Mouse (Mus musculus) heart, embryonic 16.5 days (tissue): ENCODE measurements around the gene Shroom4. TPM values are rescaled to one million over a fixed set of nuclear protein-coding genes. Genes with fewer than 3 reads are reported as not detected.

Experiments used
- ATAC-seq: fragments of 200-750 bp; cut with Nextera tagmentation; replicated peaks from 2 replicates; pipeline ENCODE4 v1.8.0; 2017; ENCODE audit warnings: moderate number of reproducible peaks; ENCODE audit not compliant: insufficient read depth, low FRiP score; ENCODE audit errors: extremely low read depth
- H3K27ac ChIP-seq: fragments of 300-500 bp; sonication (generic); 2 replicates; pipeline ENCODE4 v1.5.1; 2014; ENCODE audit warnings: mild to moderate bottlenecking, low read length, control low read depth, moderate library complexity
- H3K27me3 ChIP-seq: fragments of 300-500 bp; sonication (generic); 2 replicates; pipeline ENCODE4 v1.6.1; 2014; ENCODE audit warnings: low read length, mixed read lengths; ENCODE audit not compliant: control insufficient read depth, insufficient read depth
- H3K36me3 ChIP-seq: fragments of 300-500 bp; sonication (generic); 2 replicates; pipeline ENCODE4 v1.6.1; 2014; ENCODE audit not compliant: control insufficient read depth, insufficient read depth
- H3K4me1 ChIP-seq: fragments of 300-500 bp; sonication (generic); 2 replicates; pipeline ENCODE4 v1.6.1; 2014; ENCODE audit warnings: low read length, mixed read lengths; ENCODE audit not compliant: control insufficient read depth, insufficient read depth
- H3K4me2 ChIP-seq: fragments of 300-500 bp; sonication (generic); 2 replicates; pipeline ENCODE4 v1.6.1; 2014; ENCODE audit warnings: low read depth, mild to moderate bottlenecking, control low read depth, low read length
- H3K4me3 ChIP-seq: fragments of 300-500 bp; sonication (generic); 2 replicates; pipeline ENCODE4 v1.5.1; 2014; ENCODE audit warnings: mild to moderate bottlenecking, control low read depth, low read length
- H3K9ac ChIP-seq: fragments of 300-500 bp; sonication (generic); 2 replicates; pipeline ENCODE4 v1.6.1; 2014; ENCODE audit warnings: low read length, control low read depth
- H3K9me3 ChIP-seq: fragments of 300-500 bp; sonication (generic); replicated peaks from 2 replicates; pipeline ENCODE4 v1.6.1; 2016; ENCODE audit warnings: low read length; ENCODE audit not compliant: control insufficient read depth
- WGBS: fragments of 180-500 bp; shearing (Covaris S2); extraction: QIAGEN DNeasy Blood & Tissue Kit; methylation state at CpG from one replicate; pipeline ENCODE4 v1.1.7; 2014; 5-methylcytosine and 5-hydroxymethylcytosine counted together
- polyA plus RNA-seq: library from polyadenylated mRNA; unstranded; fragments of >200 nt; fragmentation: Nextera tagmentation; extraction: Ambion mirVana; gene quantifications from 2 replicates; pipeline ENCODE4 v1.2.1, GENCODE M21; 2015

Shroom4 gene
- polyA plus RNA-seq: 2.7 and 3.3 TPM in 2 replicates

- peak; percentile 96 for ATAC-seq
- H3K4me1 ChIP-seq: no peaks in the 10 kb centered on the region
Observed at GRCm38 (mm10) chrX:6399626-6400397, at the start of gene Shroom4. Shroom4 (plus strand) TSS chrX:6399854.

GRCm38 (mm10) chrX:6356876-6357275 is 42.8 kb upstream of the Shroom4 start:
- H3K9ac ChIP-seq: no peak overlapping the region
- no peak overlapping the region for H3K27ac ChIP-seq
- H3K4me3 ChIP-seq: no peak overlapping the region
- H3K36me3 ChIP-seq: no peaks in the 10 kb centered on the region
- WGBS: 74% methylated on average over 3 of the region's 3 CpGs
- no peaks in the 10 kb centered on the region for H3K9me3 ChIP-seq
- H3K4me1 ChIP-seq: no peaks in the 10 kb centered on the region
- H3K27me3 ChIP-seq: no peaks in the 10 kb centered on the region
- no peak overlapping the region for H3K4me2 ChIP-seq
- no peak for ATAC-seq

More at GRCm38 (mm10) chrX:6399626-6400397, at the start of gene Shroom4:
- Histone ChIP-seq H3K27me3 (no peaks in the 10 kb centered on the region), H3K9me3 (no peaks in the 10 kb centered on the region), H3K9ac (peak within 1 kb of the TSS; percentile 77), H3K4me2 (peak within 1 kb of the TSS; percentile 68), H3K36me3 (no peaks in the 10 kb centered on the region), H3K27ac (peak within 1 kb of the TSS; percentile 82), H3K4me3 (peak within 1 kb of the TSS; percentile 67)
- 6% methylated on average over 53 of the region's 55 CpGs for WGBS

GRCm38 (mm10) chrX:6357503-6358114 is 42.0 kb upstream of the Shroom4 start:
- no peak overlapping the region for H3K4me3 ChIP-seq
- H3K36me3 ChIP-seq: no peaks in the 10 kb centered on the region
- H3K4me2 ChIP-seq: no peak overlapping the region
- ATAC-seq: no peak
- no peaks in the 10 kb centered on the region for H3K27me3 ChIP-seq
- H3K27ac ChIP-seq: no peak overlapping the region
- H3K9ac ChIP-seq: no peak overlapping the region
- no peaks in the 10 kb centered on the region for H3K4me1 ChIP-seq
- no peaks in the 10 kb centered on the region for H3K9me3 ChIP-seq
- 66% methylated on average over 6 of the region's 6 CpGs for WGBS

GRCm38 (mm10) chrX:6368822-6369221 is 30.8 kb upstream of the Shroom4 start:
- 63% methylated on average over 1 of the region's 1 CpGs for WGBS
- Histone ChIP-seq H3K27me3 (no peaks in the 10 kb centered on the region), H3K36me3 (no peaks in the 10 kb centered on the region), H3K27ac (no peak overlapping the region), H3K9ac (no peak overlapping the region), H3K4me3 (no peak overlapping the region), H3K4me1 (no peaks in the 10 kb centered on the region), H3K9me3 (no peaks in the 10 kb centered on the region), H3K4me2 (no peak overlapping the region)
- no peak for ATAC-seq

GRCm38 (mm10) chrX:6370706-6371105 is 28.9 kb upstream of the Shroom4 start:
- no peak for ATAC-seq
- H3K9ac ChIP-seq: no peak overlapping the region
- H3K9me3 ChIP-seq: no peaks in the 10 kb centered on the region
- H3K27ac ChIP-seq: no peak overlapping the region
- no peak overlapping the region for H3K4me2 ChIP-seq
- no peaks in the 10 kb centered on the region for H3K4me1 ChIP-seq
- no peaks in the 10 kb centered on the region for H3K36me3 ChIP-seq
- H3K4me3 ChIP-seq: no peak overlapping the region
- no peaks in the 10 kb centered on the region for H3K27me3 ChIP-seq
- 77% methylated on average over 3 of the region's 3 CpGs for WGBS

GRCm38 (mm10) chrX:6393861-6394260 is 5.8 kb upstream of the Shroom4 start:
- Histone ChIP-seq H3K36me3 (no peaks in the 10 kb centered on the region), H3K4me3 (no peak overlapping the region), H3K27me3 (no peaks in the 10 kb centered on the region), H3K4me1 (no peaks in the 10 kb centered on the region), H3K4me2 (no peak overlapping the region), H3K9me3 (no peaks in the 10 kb centered on the region), H3K27ac (no peak overlapping the region), H3K9ac (no peak overlapping the region)
- 26% methylated on average over 1 of the region's 1 CpGs for WGBS
- ATAC-seq: no peak

- Histone ChIP-seq H3K4me3 (peak overlapping the region; percentile 67), H3K4me2 (peak overlapping the region; percentile 68), H3K9ac (peak overlapping the region; percentile 44; the same call in 1 of the 2 replicates), H3K27ac (peak overlapping the region; percentile 44), H3K4me1 (no peaks in the 10 kb centered on the region), H3K36me3 (no peaks in the 10 kb centered on the region), H3K9me3 (no peaks in the 10 kb centered on the region), H3K27me3 (no peaks in the 10 kb centered on the region)
- ATAC-seq: no peak
- WGBS: 23% methylated on average over 1 of the region's 1 CpGs
Observed at GRCm38 (mm10) chrX:6399193-6399592, 461 bp upstream of the Shroom4 start.

- H3K36me3 ChIP-seq: no peaks in the 10 kb centered on the region
- peak overlapping the region; percentile 82 for H3K27ac ChIP-seq
- no peaks in the 10 kb centered on the region for H3K9me3 ChIP-seq
- peak; percentile 46; the same call in 1 of the 2 replicates for ATAC-seq
- no peaks in the 10 kb centered on the region for H3K27me3 ChIP-seq
- peak overlapping the region; percentile 67 for H3K4me3 ChIP-seq
- 4% methylated on average over 38 of the region's 49 CpGs for WGBS
- H3K9ac ChIP-seq: peak overlapping the region; percentile 77
- no peaks in the 10 kb centered on the region for H3K4me1 ChIP-seq
- peak overlapping the region; percentile 68 for H3K4me2 ChIP-seq
Observed at GRCm38 (mm10) chrX:6400398-6401020, 855 bp downstream of the Shroom4 start.

- no peaks in the 10 kb centered on the region for H3K4me1 ChIP-seq
- 85% methylated on average over 4 of the region's 4 CpGs for WGBS
- ATAC-seq: no peak
Observed at GRCm38 (mm10) chrX:6402921-6403320, 3.3 kb downstream of the Shroom4 start.

More at GRCm38 (mm10) chrX:6402921-6403320, 3.3 kb downstream of the Shroom4 start:
- H3K9ac ChIP-seq: no peak overlapping the region
- H3K4me3 ChIP-seq: no peak overlapping the region
- no peaks in the 10 kb centered on the region for H3K9me3 ChIP-seq
- no peak overlapping the region for H3K4me2 ChIP-seq
- H3K36me3 ChIP-seq: no peaks in the 10 kb centered on the region
- H3K27me3 ChIP-seq: no peaks in the 10 kb centered on the region
- no peak overlapping the region for H3K27ac ChIP-seq
